Mouse (Mus musculus): ENCODE results near the gene Prss41.

The Prss41 gene

GRCm38 (mm10) chr17:23825591-23825990 lies 18.4 kb downstream of the Prss41 start:
- no peak for DNase-seq

- DNase-seq: no peak
Measured at GRCm38 (mm10) chr17:23823614-23824013, 20.4 kb downstream of the Prss41 start.

GRCm38 (mm10) chr17:23823018-23823417 lies 21.0 kb downstream of the Prss41 start:
- peak in 1 of 2 experiments; percentile 44 for DNase-seq

GRCm38 (mm10) chr17:23822094-23822493 lies 21.9 kb downstream of the Prss41 start:
- peak in 1 of 2 experiments; percentile 17 for DNase-seq

GRCm38 (mm10) chr17:23820731-23821130 lies 23.2 kb downstream of the Prss41 start:
- DNase-seq: no peak

GRCm38 (mm10) chr17:23819235-23819634 lies 24.7 kb downstream of the Prss41 start:
- DNase-seq: peak in 1 of 2 experiments; percentile 18

- DNase-seq: no peak
Measured at GRCm38 (mm10) chr17:23818579-23818978, 25.4 kb downstream of the Prss41 start.

GRCm38 (mm10) chr17:23815641-23816040 lies 28.3 kb downstream of the Prss41 start:
- DNase-seq: no peak

- no peak for DNase-seq
Measured at GRCm38 (mm10) chr17:23807918-23808317, 36.1 kb downstream of the Prss41 start.

- DNase-seq: peak; percentile 69 to 81
Measured at GRCm38 (mm10) chr17:23806867-23807266, 37.1 kb downstream of the Prss41 start.

GRCm38 (mm10) chr17:23804426-23805085 lies 39.4 kb downstream of the Prss41 start:
- DNase-seq: no peak

- DNase-seq: peak; percentile 88 to 94
Measured at GRCm38 (mm10) chr17:23803366-23804041, 40.5 kb downstream of the Prss41 start.

- peak; percentile 97 to 99 for DNase-seq
Measured at GRCm38 (mm10) chr17:23802746-23803365, 41.1 kb downstream of the Prss41 start.

- DNase-seq: no peak
Measured at GRCm38 (mm10) chr17:23801627-23802026, 42.3 kb downstream of the Prss41 start.

GRCm38 (mm10) chr17:23797316-23797715 lies 46.7 kb downstream of the Prss41 start:
- DNase-seq: no peak

- no peak for DNase-seq
Measured at GRCm38 (mm10) chr17:23795323-23795722, 48.6 kb downstream of the Prss41 start.

GRCm38 (mm10) chr17:23791079-23791357 lies 53.0 kb downstream of the Prss41 start:
- DNase-seq: no peak

- DNase-seq: peak; percentile 78 to 86
Measured at GRCm38 (mm10) chr17:23790269-23791078, 53.5 kb downstream of the Prss41 start, which contains the start of gene Srrm2. Gene Srrm2, plus strand, starts transcription at chr17:23790532.

GRCm38 (mm10) chr17:23789749-23790268 lies 54.2 kb downstream of the Prss41 start:
- no peak for DNase-seq

- no peak for DNase-seq
Measured at GRCm38 (mm10) chr17:23788973-23789372, 55.0 kb downstream of the Prss41 start.

All from kidney, postnatal 4 days (tissue).